Mouse (Mus musculus): ENCODE measurements around the gene Il9. TPM values are rescaled to one million over a fixed set of nuclear protein-coding genes. Genes with fewer than 3 reads are reported as not detected.

The Il9 gene
- total RNA-seq, 2 experiments from 2014 or later, result not detected

- DNase-seq, result peak; percentile 7
These were observed 10.8 kb downstream of the Il9 start for GRCm38 (mm10) chr13:56471211-56471610.

- DNase-seq, result no peak
These were observed 13.5 kb downstream of the Il9 start for GRCm38 (mm10) chr13:56468536-56468935.

- DNase-seq, result no peak
These were observed 14.3 kb downstream of the Il9 start for GRCm38 (mm10) chr13:56467786-56468185.

GRCm38 (mm10) chr13:56463750-56464149 is 18.3 kb downstream of the Il9 start:
- DNase-seq, result no peak

GRCm38 (mm10) chr13:56463261-56463660 is 18.8 kb downstream of the Il9 start:
- DNase-seq, result no peak

GRCm38 (mm10) chr13:56462791-56463190 is 19.3 kb downstream of the Il9 start:
- no peak for DNase-seq

- no peak for DNase-seq
These were observed 20.6 kb downstream of the Il9 start for GRCm38 (mm10) chr13:56461460-56461859.

- DNase-seq, result no peak
These were observed 24.0 kb downstream of the Il9 start for GRCm38 (mm10) chr13:56458001-56458400.

GRCm38 (mm10) chr13:56450035-56450434 is 32.0 kb downstream of the Il9 start:
- no peak for DNase-seq

- DNase-seq, result peak; percentile 52
These were observed 32.6 kb downstream of the Il9 start for GRCm38 (mm10) chr13:56449239-56450030.

GRCm38 (mm10) chr13:56444996-56445395 is 37.0 kb downstream of the Il9 start:
- DNase-seq, result no peak

GRCm38 (mm10) chr13:56444112-56444511 is 37.9 kb downstream of the Il9 start:
- no peak for DNase-seq

GRCm38 (mm10) chr13:56443411-56443810 is 38.6 kb downstream of the Il9 start:
- no peak for DNase-seq

GRCm38 (mm10) chr13:56438211-56439075 is 43.6 kb downstream of the Il9 start, which contains the start of gene Slc25a48:
Gene Slc25a48, plus strand, starts transcription at chr13:56438355.
- peak; percentile 85 for DNase-seq

- DNase-seq, result no peak
These were observed 46.3 kb downstream of the Il9 start for GRCm38 (mm10) chr13:56435615-56436287.

GRCm38 (mm10) chr13:56434311-56434751 is 47.7 kb downstream of the Il9 start:
- DNase-seq, result peak; percentile 74

GRCm38 (mm10) chr13:56433466-56433865 is 48.6 kb downstream of the Il9 start:
- DNase-seq, result peak; percentile 79

GRCm38 (mm10) chr13:56432496-56432895 is 49.5 kb downstream of the Il9 start:
- no peak for DNase-seq
